Mouse (Mus musculus) midbrain, embryonic 15.5 days (tissue): ENCODE results near the gene Cldn34b3. TPM values are rescaled to one million over a fixed set of nuclear protein-coding genes. Genes with fewer than 3 reads are reported as not detected.
"Not testable (repeated sequence)": the region's sequence is repeated elsewhere in the genome, so short reads cannot be mapped to it uniquely, and the experiment has no call there.

Experiments used
- ATAC-seq: fragments of 200-750 bp; cut with Nextera tagmentation; replicated peaks from 2 replicates; pipeline ENCODE4 v1.8.0; 2017; ENCODE audit warnings: moderate TSS enrichment
- H3K27ac ChIP-seq: fragments of 300-500 bp; sonication (generic); 2 replicates; pipeline ENCODE4 v1.5.1; 2015; ENCODE audit warnings: mild to moderate bottlenecking, inconsistent platforms
- H3K27me3 ChIP-seq: fragments of 300-500 bp; sonication (generic); replicated peaks from 2 replicates; pipeline ENCODE4 v1.6.1; 2015; ENCODE audit warnings: inconsistent platforms
- H3K36me3 ChIP-seq: fragments of 300-500 bp; sonication (generic); replicated peaks from 2 replicates; pipeline ENCODE4 v1.6.1; 2015; ENCODE audit warnings: inconsistent platforms
- H3K4me1 ChIP-seq: fragments of 300-500 bp; sonication (generic); 2 replicates; pipeline ENCODE4 v1.6.1; 2015; ENCODE audit warnings: inconsistent platforms
- H3K4me2 ChIP-seq: fragments of 300-500 bp; sonication (generic); 2 replicates; pipeline ENCODE4 v1.6.1; 2015; ENCODE audit warnings: inconsistent platforms, mild to moderate bottlenecking, moderate library complexity
- H3K4me3 ChIP-seq: fragments of 300-500 bp; sonication (generic); 2 replicates; pipeline ENCODE4 v1.5.1; 2015; ENCODE audit warnings: mild to moderate bottlenecking, inconsistent platforms
- H3K9ac ChIP-seq: fragments of 300-500 bp; sonication (generic); 2 replicates; pipeline ENCODE4 v1.6.1; 2015; ENCODE audit warnings: mild to moderate bottlenecking, inconsistent platforms
- H3K9me3 ChIP-seq: fragments of 300-500 bp; sonication (generic); 2 replicates; pipeline ENCODE4 v1.6.1; 2016; ENCODE audit warnings: inconsistent platforms
- WGBS: fragments of 180-500 bp; shearing (Covaris S2); methylation state at CpG from one replicate; pipeline ENCODE4 v1.1.7; 2015; ENCODE audit warnings: mixed read lengths; 5-methylcytosine and 5-hydroxymethylcytosine counted together
- polyA plus RNA-seq: library from polyadenylated mRNA; unstranded; fragments of >200 nt; fragmentation: Nextera tagmentation; extraction: Ambion mirVana; gene quantifications from 2 replicates; pipeline ENCODE4 v1.2.1, GENCODE M21; 2015

Gene Cldn34b3
- not detected in 2 replicates for polyA plus RNA-seq

GRCm38 (mm10) chrX:76264004-76264403 lies at the start of gene Cldn34b3:
Gene Cldn34b3 (plus strand): TSS chrX:76264304.
- not testable (repeated sequence) for H3K36me3 ChIP-seq, H3K9ac ChIP-seq, H3K9me3 ChIP-seq, H3K27me3 ChIP-seq, H3K4me2 ChIP-seq, H3K4me1 ChIP-seq, H3K27ac ChIP-seq, ATAC-seq, H3K4me3 ChIP-seq
- 91% methylated on average over 1 of the region's 1 CpGs for WGBS

Other genes starting within 250 kb of the Cldn34b3 start
- not detected in 2 replicates for gene Cldn34b4, start 129.0 kb downstream of the Cldn34b3 start, polyA plus RNA-seq